Mouse (Mus musculus) ES-E14 (cell line): ENCODE results near the gene Ccdc97. TPM values are rescaled to one million over a fixed set of nuclear protein-coding genes. Genes with fewer than 3 reads are reported as not detected.

Source experiments
- DNase-seq: peaks from one replicate; pipeline ENCODE4 v3.0.0-alpha.2; 2013; ENCODE audit warnings: low read depth, low spot score
- H3K27ac ChIP-seq: 2 replicates; pipeline ENCODE4 v1.5.1; 2012; ENCODE audit warnings: low read depth, mild to moderate bottlenecking, low read length, moderate library complexity, mixed read lengths; ENCODE audit not compliant: poor library complexity, insufficient read depth, severe bottlenecking
- H3K36me3 ChIP-seq: 2 replicates; pipeline ENCODE4 v1.6.1; 2012; ENCODE audit warnings: mild to moderate bottlenecking, low read length, moderate library complexity, mixed read lengths; ENCODE audit not compliant: control insufficient read depth, poor library complexity, insufficient read depth, severe bottlenecking
- H3K4me1 ChIP-seq, 2 experiments: fragments of 150-350 bp in 1 of 2; sonication (generic) in 1 of 2; 2 replicates each; pipeline ENCODE4 v1.6.1; 2012; ENCODE audit warnings: low read length in 2 of 2, mild to moderate bottlenecking in 1 of 2, mixed read lengths in 1 of 2; ENCODE audit not compliant: control insufficient read depth in 2 of 2, insufficient read depth in 2 of 2, poor library complexity in 1 of 2
- H3K4me3 ChIP-seq, 2 experiments: fragments of 150-350 bp in 1 of 2; sonication (generic) in 1 of 2; 2 replicates each; pipeline ENCODE4 v1.5.1; 2012; ENCODE audit warnings: low read length in 2 of 2, low read depth in 1 of 2, mild to moderate bottlenecking in 1 of 2, mixed read lengths in 1 of 2; ENCODE audit not compliant: insufficient read depth in 1 of 2, poor library complexity in 1 of 2, severe bottlenecking in 1 of 2
- H3K9ac ChIP-seq: 2 replicates; pipeline ENCODE4 v1.6.1; 2012; ENCODE audit warnings: low read depth, mild to moderate bottlenecking, low read length, mixed read lengths; ENCODE audit not compliant: poor library complexity, insufficient read depth, severe bottlenecking
- H3K9me3 ChIP-seq: fragments of 150-350 bp; sonication (generic); 2 replicates; pipeline ENCODE4 v1.6.1; 2012; ENCODE audit warnings: low read depth, mild to moderate bottlenecking, low read length; ENCODE audit not compliant: control insufficient read depth, insufficient read depth
- CHD2 ChIP-seq: IDR thresholded peaks from 2 replicates; pipeline ENCODE4 v1.6.1; 2014; ENCODE audit warnings: mild to moderate bottlenecking, low read depth, low read length, inconsistent platforms
- HCFC1 ChIP-seq: IDR thresholded peaks from 2 replicates; pipeline ENCODE4 v1.6.1; 2012; ENCODE audit warnings: low read length, inconsistent platforms, borderline replicate concordance; ENCODE audit not compliant: insufficient read depth
- MAFK ChIP-seq: IDR thresholded peaks from 2 replicates; pipeline ENCODE4 v1.6.1; 2014; ENCODE audit warnings: mild to moderate bottlenecking, low read depth, low read length, inconsistent platforms; ENCODE audit not compliant: insufficient read depth
- ZC3H11A ChIP-seq: IDR thresholded peaks from 2 replicates; pipeline ENCODE4 v1.6.1; 2012; ENCODE audit warnings: low read depth, mild to moderate bottlenecking, inconsistent platforms, low read length, borderline replicate concordance
- ZNF384 ChIP-seq: IDR thresholded peaks from 2 replicates; pipeline ENCODE4 v1.6.1; 2012; ENCODE audit warnings: low read depth, low read length, inconsistent platforms
- in situ Hi-C, 2 experiments: fragments of 600-800 bp; cut with MboI; formaldehyde crosslinking; loops; one replicate each; pipeline ENCODE4 v1.15.1; 2025; ENCODE audit warnings: low sequenced_read_pairs in 2 of 2, inconsistent platforms in 1 of 2; ENCODE audit not compliant: unreplicated experiment in 2 of 2
- total RNA-seq: library from RNA; depleted of rRNA; stranded (reverse); fragments of 300-350 nt; gene quantifications from 2 replicates; pipeline ENCODE4 v1.2.3, GENCODE M21; 2012

The Ccdc97 gene
- total RNA-seq, 1 experiment = 21.7 TPM

DNA sequence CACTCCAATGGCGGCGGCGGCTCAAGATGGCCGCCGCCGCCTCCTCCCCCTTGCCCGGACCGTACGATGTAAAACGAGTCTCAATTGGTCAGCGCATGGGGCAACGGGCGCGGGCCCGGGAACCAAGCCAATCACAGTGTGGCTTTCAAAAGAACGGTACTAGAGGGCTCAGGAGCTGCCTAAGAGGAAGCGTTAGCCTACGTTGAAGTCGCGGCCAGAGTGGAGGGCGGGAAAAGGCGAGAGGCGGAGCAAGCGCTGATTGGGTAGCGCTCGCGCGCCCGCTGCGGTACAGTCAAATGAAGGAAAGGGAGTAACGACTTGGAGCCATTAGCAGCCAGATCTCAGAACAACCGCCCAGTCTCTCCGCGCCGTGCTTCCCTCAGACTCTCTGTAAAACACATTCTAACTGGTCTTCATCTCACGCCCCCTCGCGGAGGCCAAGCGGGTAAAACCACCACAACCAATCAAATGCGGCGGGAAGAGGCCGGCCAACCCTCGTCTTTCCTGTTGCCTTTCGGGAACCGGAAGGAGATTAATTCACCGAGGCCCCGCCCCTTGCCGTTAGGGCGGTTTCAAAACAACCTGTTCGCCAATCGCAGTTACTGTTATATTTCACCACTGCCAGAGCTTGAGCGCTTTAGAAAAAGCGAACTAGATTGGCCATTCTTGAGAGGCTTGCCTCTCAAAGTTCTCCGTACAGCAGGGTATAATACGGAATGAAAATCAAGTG is 36.0 kb upstream of the Ccdc97 start, which contains the start of gene Hnrnpul1:
TSS of gene Hnrnpul1 (minus strand) at position 20 of the 730 bp plus-strand sequence.
- Histone ChIP-seq H3K9me3 (no peaks in the 10 kb centered on the region), H3K4me1 (peaks cover 2 to 4% of the 10 kb centered on the region in 2 experiments; a peak in 1 of 4 replicates), H3K36me3 (peaks cover 7% of the 10 kb centered on the region), H3K4me3 (peak within 1 kb of the TSS; percentile 95 to 97), H3K27ac (peak within 1 kb of the TSS; percentile 92), H3K9ac (peak within 1 kb of the TSS; percentile 100)
- in situ Hi-C loops = loop anchor here in 1 of 2 experiments (10.0 kb wide), 1 partner anchor 50 kb away; no protein-coding TSS in a partner anchor
- TF ChIP-seq ZC3H11A = no peak
- TF ChIP-seq CHD2 = peak; percentile 58; the same call in 1 of the 2 replicates
- peak; percentile 98 for DNase-seq

DNA sequence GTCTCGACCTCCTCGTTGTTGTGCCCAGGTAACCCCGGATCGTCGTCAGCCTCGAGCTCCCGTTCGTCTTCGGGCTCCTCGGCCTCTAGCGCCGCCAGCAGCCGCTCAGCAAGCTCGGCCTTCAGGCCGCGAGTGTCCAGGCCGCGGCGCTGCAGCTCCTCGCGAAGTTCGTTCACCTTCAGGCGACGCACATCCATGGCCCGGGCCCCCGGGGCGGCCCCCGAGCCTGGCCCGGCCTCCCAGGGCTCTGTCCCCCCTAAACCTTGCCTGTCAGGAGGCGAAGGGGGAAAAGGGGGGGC is 35.5 kb upstream of the Ccdc97 start:
- peak overlapping the region; percentile 95 to 97 for H3K4me3 ChIP-seq
- peak overlapping the region; percentile 100 for H3K9ac ChIP-seq
- no peak for DNase-seq
- in situ Hi-C loops = loop anchor here in 1 of 2 experiments (10.0 kb wide), 1 partner anchor 50 kb away; no protein-coding TSS in a partner anchor
- H3K36me3 ChIP-seq = peaks cover 8% of the 10 kb centered on the region
- TF ChIP-seq ZC3H11A (no peak), ZNF384 (no peak), MAFK (no peak), HCFC1 (no peak), CHD2 (no peak)
- H3K27ac ChIP-seq = peak overlapping the region; percentile 92
- no peaks in the 10 kb centered on the region for H3K9me3 ChIP-seq
- peaks cover 2 to 4% of the 10 kb centered on the region in 2 experiments; a peak in 1 of 4 replicates for H3K4me1 ChIP-seq

DNA sequence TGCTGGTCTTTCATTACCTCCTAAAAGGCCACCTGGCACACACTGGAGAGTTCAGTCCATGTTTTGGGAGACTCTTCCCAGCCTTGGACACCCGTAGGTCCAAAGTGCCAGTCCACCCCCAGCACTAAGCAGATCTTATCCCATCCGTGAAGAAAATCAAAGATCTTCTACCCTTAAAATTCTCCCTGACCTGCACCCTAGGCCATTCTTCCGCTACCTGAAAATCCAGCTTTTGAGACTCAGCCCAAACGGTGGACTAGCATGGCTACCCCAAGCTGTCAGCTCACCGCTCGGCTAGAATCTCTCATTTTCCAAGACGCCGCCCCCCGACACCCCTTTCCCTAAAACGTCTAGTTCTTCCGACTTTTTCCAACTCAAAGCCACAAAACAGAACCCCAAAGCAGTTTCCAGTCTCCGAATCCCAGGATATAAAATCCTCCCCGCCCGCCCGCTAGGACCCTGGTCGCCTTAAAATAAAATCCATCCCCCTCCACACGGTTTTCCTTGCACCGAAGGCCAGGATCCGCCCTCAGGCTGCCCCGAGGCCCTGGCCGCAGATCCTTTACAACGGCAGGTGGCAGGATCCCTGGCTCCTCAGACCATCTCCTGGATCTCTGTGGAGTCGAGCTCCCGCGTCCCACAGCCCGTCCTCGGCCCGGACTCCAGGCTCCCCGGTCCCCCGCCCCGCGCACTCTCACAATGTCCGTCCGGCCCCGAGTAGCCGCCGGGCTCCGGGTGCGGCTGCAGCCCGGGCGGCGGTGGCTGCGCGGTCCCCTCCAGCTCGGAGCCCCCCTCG is 35.0 kb upstream of the Ccdc97 start:
- Histone ChIP-seq H3K9ac (peak overlapping the region; percentile 100), H3K9me3 (no peaks in the 10 kb centered on the region)
- in situ Hi-C loops = loop anchor here in 1 of 2 experiments (10.0 kb wide), 1 partner anchor 51 kb away; no protein-coding TSS in a partner anchor

DNA sequence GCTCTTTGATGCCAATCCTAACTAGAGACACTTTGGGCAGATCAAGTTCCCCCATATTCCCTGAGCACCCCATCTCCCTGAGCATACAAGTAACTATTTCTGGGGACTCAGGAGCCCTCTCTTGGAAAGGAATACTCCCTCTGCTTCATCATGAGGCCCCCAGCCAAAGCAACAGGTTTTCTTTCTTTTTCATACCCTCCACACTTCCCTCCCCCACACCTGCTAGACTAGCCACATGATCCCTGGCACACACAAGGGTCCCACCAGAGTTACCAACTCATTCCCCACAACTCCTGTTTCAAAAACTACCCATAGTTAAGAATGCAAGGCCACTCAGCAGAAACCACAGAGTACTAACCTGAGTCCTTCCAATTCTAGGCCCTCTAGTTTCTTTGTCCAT is 34.2 kb upstream of the Ccdc97 start:
- in situ Hi-C loops = loop anchor here in 1 of 2 experiments (10.0 kb wide), 1 partner anchor 52 kb away; no protein-coding TSS in a partner anchor
- H3K9me3 ChIP-seq = no peaks in the 10 kb centered on the region
- H3K27ac ChIP-seq = no peak overlapping the region
- peak overlapping the region; percentile 95 to 97 for H3K4me3 ChIP-seq
- DNase-seq = no peak
- peaks cover 21% of the 10 kb centered on the region for H3K36me3 ChIP-seq
- H3K9ac ChIP-seq = peak overlapping the region; percentile 100
- H3K4me1 ChIP-seq = peaks cover 2 to 4% of the 10 kb centered on the region in 2 experiments; a peak in 1 of 4 replicates
- no peak for TF ChIP-seq MAFK
- TF ChIP-seq CHD2 = no peak

More for the DNA sequence above, 35.0 kb upstream of the Ccdc97 start:
- Histone ChIP-seq H3K27ac (peak overlapping the region; percentile 92), H3K36me3 (peaks cover 13% of the 10 kb centered on the region), H3K4me3 (peak overlapping the region; percentile 95 to 97), H3K4me1 (peaks cover 2 to 4% of the 10 kb centered on the region in 2 experiments; a peak in 1 of 4 replicates)
- no peak for DNase-seq
- TF ChIP-seq MAFK = no peak
- no peak for TF ChIP-seq HCFC1
- TF ChIP-seq ZNF384 = no peak
- TF ChIP-seq ZC3H11A = no peak
- TF ChIP-seq CHD2 = no peak
